Mouse (Mus musculus) heart, adult 8-10 months (tissue): ENCODE measurements around the gene Ankrd45. TPM values are rescaled to one million over a fixed set of nuclear protein-coding genes. Genes with fewer than 3 reads are reported as not detected.
A peak's percentile ranks its signal among the peaks of the same experiment; 100 is the strongest.
"Not testable (repeated sequence)": the region's sequence is repeated elsewhere in the genome, so short reads cannot be mapped to it uniquely, and the experiment has no call there.

Experiments used
- DNase-seq: peaks from one replicate; pipeline ENCODE4 v3.0.0; 2022; ENCODE audit warnings: low spot score
- total RNA-seq, 4 experiments: library from RNA; stranded (reverse); gene quantifications; 2 replicates each; pipeline ENCODE4 v1.2.4; 2022

Gene Ankrd45
- total RNA-seq = 1 to 10 TPM; 3.0 to 8.4 (median 5.2) TPM

- no peak for DNase-seq
Observed at GRCm38 (mm10) chr1:161142531-161143159, at the start of gene Ankrd45. Ankrd45 (plus strand) TSS chr1:161142691.

- DNase-seq = no peak
Observed at GRCm38 (mm10) chr1:161099721-161100405, 42.6 kb upstream of the Ankrd45 start.

GRCm38 (mm10) chr1:161103842-161104241 lies 38.6 kb upstream of the Ankrd45 start:
- DNase-seq = no peak

GRCm38 (mm10) chr1:161109216-161109615 lies 33.3 kb upstream of the Ankrd45 start:
- DNase-seq = no peak

GRCm38 (mm10) chr1:161114591-161114990 lies 27.9 kb upstream of the Ankrd45 start:
- DNase-seq = no peak

GRCm38 (mm10) chr1:161122661-161123418 lies 19.7 kb upstream of the Ankrd45 start:
- no peak for DNase-seq

- DNase-seq = no peak
Observed at GRCm38 (mm10) chr1:161126461-161126860, 16.0 kb upstream of the Ankrd45 start.

GRCm38 (mm10) chr1:161130726-161131664 lies 11.5 kb upstream of the Ankrd45 start, which contains the start of gene Klhl20:
Klhl20 (minus strand) TSS chr1:161131511.
- peak; percentile 97 for DNase-seq

- no peak for DNase-seq
Observed at GRCm38 (mm10) chr1:161139496-161139895, 3.0 kb upstream of the Ankrd45 start.

GRCm38 (mm10) chr1:161140026-161140762 lies 2.3 kb upstream of the Ankrd45 start:
- no peak for DNase-seq

- no peak for DNase-seq
Observed at GRCm38 (mm10) chr1:161143216-161143615, 725 bp downstream of the Ankrd45 start.

- not testable (repeated sequence) for DNase-seq
Observed at GRCm38 (mm10) chr1:161145611-161146010, 3.1 kb downstream of the Ankrd45 start.

- no peak for DNase-seq
Observed at GRCm38 (mm10) chr1:161147888-161148287, 5.4 kb downstream of the Ankrd45 start.

GRCm38 (mm10) chr1:161151098-161151497 lies 8.6 kb downstream of the Ankrd45 start:
- DNase-seq = no peak

GRCm38 (mm10) chr1:161156546-161156945 lies 14.1 kb downstream of the Ankrd45 start:
- no peak for DNase-seq

GRCm38 (mm10) chr1:161159214-161159613 lies 16.7 kb downstream of the Ankrd45 start, which contains the start of gene Tex50:
Tex50 (minus strand) TSS chr1:161159314.
- no peak for DNase-seq

- DNase-seq = no peak
Observed at GRCm38 (mm10) chr1:161160266-161160665, 17.8 kb downstream of the Ankrd45 start.

GRCm38 (mm10) chr1:161170651-161171050 lies 28.2 kb downstream of the Ankrd45 start:
- DNase-seq = peak; percentile 18

- peak; percentile 5 for DNase-seq
Observed at GRCm38 (mm10) chr1:161180674-161181073, 38.2 kb downstream of the Ankrd45 start.

- no peak for DNase-seq
Observed at GRCm38 (mm10) chr1:161182386-161182785, 39.9 kb downstream of the Ankrd45 start.
